Mouse (Mus musculus) kidney, adult 2 months (tissue): ENCODE measurements around the gene Klhl23.

Experiments used
- CTCF ChIP-seq: fragments of 200-500 bp; conservative IDR thresholded peaks from 2 replicates; pipeline ENCODE4 v1.5.1; 2011; ENCODE audit warnings: low read depth, mild to moderate bottlenecking, control low read depth, low read length, moderate library complexity, mixed read lengths; ENCODE audit not compliant: insufficient read depth, insufficient read length
- POLR2A ChIP-seq: fragments of 200-500 bp; IDR thresholded peaks from one replicate; pipeline ENCODE4 v1.6.1; 2011; ENCODE audit warnings: low read depth, low read length, control low read depth

DNA sequence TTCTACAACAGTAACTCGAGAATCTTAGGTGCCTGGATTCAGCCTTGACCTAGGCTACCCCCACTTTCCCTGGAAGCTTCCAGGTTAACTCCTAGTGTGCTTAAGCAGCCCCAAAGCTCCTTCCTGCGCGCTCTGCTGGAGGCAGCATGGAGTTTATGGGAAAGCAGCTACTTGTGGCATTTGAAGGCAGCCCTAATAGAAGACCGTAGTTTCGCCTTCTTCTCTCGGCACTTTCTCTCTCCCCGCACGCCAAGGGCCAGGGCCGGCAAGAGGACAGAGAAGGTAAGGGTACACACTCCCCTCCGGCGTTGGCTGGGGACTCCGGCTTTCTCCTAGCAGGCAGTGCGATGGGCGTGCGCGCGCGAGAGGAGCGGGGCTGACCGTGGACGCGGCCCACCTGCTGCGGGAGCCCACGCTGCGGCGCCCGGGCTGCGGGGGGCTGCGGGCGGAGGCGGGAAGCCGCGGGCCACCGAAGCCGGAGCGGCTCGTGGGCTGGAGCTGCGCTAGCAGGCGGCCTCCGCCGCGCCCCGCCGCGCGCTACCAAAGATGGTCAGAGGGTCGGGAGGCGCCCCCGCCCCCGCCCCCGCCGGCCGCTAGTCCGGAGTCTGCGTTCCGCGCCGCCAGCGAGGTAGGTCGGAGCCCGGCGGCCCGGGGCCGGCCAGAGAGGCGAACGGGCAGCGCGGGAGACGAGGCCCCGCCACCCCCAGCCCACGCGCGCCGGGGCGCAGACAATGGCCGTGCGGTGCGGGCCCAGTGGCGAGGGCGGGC, 801 bp downstream of the Klhl23 start:
- no peak for TF ChIP-seq CTCF
- TF ChIP-seq POLR2A: no peak
